Mouse (Mus musculus): ENCODE results near the gene Cks2. TPM values are rescaled to one million over a fixed set of nuclear protein-coding genes. Genes with fewer than 3 reads are reported as not detected.
"Not testable (repeated sequence)": the region's sequence is repeated elsewhere in the genome, so short reads cannot be mapped to it uniquely, and the experiment has no call there.

Gene Cks2
- polyA plus RNA-seq, 1 experiment = 258 TPM

DNA sequence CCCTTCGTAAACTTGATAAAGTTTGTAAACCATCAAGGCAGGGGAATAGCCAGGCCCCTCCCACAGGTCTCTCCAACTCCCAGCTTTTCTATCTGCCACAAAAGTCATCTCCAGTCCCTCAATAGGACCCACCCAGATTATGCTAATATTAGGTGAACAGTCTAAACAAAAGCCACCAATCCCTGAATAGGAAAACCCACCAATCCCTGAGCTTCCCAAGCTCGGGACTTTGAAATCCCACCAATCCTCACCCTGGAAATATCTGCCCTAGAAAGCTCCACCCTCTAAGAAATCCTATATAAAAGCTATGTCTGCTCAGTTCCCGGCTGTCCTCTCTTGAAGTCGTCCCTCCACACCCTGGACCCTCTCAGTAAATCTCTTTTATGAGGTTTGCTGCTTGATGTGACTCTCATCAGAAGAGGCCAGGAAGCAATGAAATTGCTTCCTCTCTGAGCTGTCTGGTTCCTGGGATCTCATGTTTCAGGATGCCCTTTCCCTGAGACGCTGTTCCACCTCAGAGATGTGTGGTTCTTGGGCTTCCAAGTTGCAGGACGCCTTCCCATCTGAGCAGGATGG, 16.7 kb upstream of the Cks2 start:
- Histone ChIP-seq H3K4me3 (replicated peaks; ENCODE audit: control insufficient read depth, low read depth, low read length) (no peak overlapping the region), H3K4me1 (ENCODE audit: control insufficient read depth, insufficient read depth, low read length) (no peaks in the 10 kb centered on the region), H3K27ac (ENCODE audit: control insufficient read depth, insufficient read depth, low read depth, low read length, poor library complexity) (no peak overlapping the region)
- WGBS = 67% methylated on average over 6 of the region's 6 CpGs
- no peak for TF ChIP-seq CTCF (IDR thresholded peaks at IDR 0.05; ENCODE audit: control insufficient read depth, insufficient read depth, low read length)
- TF ChIP-seq POLR2A (IDR thresholded peaks at IDR 0.05; ENCODE audit: borderline replicate concordance, control insufficient read depth, low read depth, low read length) = no peak

DNA sequence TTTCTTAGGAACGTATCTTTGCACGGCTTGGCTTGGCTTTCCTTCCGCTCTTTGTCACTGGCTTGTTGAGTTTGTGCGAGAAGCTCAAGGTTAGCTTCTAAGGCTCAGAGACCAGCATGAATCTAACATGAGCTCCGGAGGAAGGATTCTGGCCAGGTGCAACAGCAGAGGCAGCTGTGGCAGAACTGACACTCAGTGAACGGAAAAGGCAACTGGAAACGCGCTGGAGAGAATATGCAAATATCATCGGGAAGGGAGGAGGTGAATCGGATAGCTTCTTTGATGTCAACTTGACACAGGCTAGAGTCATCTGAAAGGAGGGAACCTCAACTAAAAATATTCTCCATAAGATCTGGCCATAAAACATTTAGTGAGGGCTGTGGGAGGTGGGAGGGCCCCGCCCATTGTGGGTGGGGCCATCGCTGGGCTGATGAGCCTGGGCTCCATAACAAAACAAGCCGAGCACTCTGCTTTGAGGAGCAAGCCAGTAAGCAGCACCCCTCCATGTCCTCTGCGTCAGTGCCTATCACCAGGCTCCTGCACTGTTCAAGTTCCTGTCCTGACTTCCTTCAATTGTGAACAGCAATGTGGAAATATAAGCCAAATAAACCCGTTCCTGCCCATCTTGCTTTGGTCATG, 13.6 kb upstream of the Cks2 start:
- Histone ChIP-seq H3K27ac (ENCODE audit: control insufficient read depth, insufficient read depth, low read depth, low read length, poor library complexity) (no peak overlapping the region), H3K4me1 (ENCODE audit: control insufficient read depth, insufficient read depth, low read length) (no peaks in the 10 kb centered on the region), H3K4me3 (replicated peaks; ENCODE audit: control insufficient read depth, low read depth, low read length) (no peak overlapping the region)
- TF ChIP-seq CTCF (IDR thresholded peaks at IDR 0.05; ENCODE audit: control insufficient read depth, insufficient read depth, low read length) (no peak), POLR2A (IDR thresholded peaks at IDR 0.05; ENCODE audit: borderline replicate concordance, control insufficient read depth, low read depth, low read length) (no peak)
- 79% methylated on average over 15 of the region's 15 CpGs for WGBS

DNA sequence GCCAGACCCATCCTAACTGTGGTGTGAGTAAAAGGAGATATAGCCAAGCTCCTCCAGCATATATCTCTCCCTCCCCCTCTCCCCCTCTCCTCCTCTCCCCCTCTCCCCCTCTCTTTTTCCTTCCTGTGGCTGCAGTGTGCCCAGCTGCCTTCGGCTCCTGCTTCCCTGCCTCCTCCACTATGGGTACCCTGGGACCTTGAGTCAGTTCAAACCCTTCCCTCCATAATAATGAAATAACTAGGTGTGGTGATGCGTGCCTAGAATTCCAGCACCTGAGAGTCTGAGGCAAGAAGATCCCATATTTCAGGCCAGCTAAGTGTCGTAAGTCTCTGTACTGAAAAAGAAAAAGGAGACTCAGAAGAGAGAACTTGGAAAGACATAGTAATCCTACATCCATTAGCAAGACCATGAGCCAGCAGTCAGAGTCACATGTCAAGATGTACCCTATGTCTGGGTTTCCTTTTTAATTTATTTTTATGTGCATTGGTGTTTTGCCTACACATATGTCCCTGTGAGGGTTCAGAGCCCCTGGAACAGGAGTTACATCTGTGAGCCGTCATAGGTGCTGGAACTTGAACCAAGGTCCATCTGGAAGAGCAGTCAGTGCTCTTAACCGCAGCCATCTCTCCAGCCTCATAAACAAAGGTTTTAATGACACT, 12.3 kb upstream of the Cks2 start:
- WGBS = 76% methylated on average over 5 of the region's 5 CpGs
- Histone ChIP-seq H3K4me3 (replicated peaks; ENCODE audit: control insufficient read depth, low read depth, low read length) (no peak overlapping the region), H3K27ac (ENCODE audit: control insufficient read depth, insufficient read depth, low read depth, low read length, poor library complexity) (no peak overlapping the region), H3K4me1 (ENCODE audit: control insufficient read depth, insufficient read depth, low read length) (no peaks in the 10 kb centered on the region)
- TF ChIP-seq POLR2A (IDR thresholded peaks at IDR 0.05; ENCODE audit: borderline replicate concordance, control insufficient read depth, low read depth, low read length) = no peak
- no peak for TF ChIP-seq CTCF (IDR thresholded peaks at IDR 0.05; ENCODE audit: control insufficient read depth, insufficient read depth, low read length)

DNA sequence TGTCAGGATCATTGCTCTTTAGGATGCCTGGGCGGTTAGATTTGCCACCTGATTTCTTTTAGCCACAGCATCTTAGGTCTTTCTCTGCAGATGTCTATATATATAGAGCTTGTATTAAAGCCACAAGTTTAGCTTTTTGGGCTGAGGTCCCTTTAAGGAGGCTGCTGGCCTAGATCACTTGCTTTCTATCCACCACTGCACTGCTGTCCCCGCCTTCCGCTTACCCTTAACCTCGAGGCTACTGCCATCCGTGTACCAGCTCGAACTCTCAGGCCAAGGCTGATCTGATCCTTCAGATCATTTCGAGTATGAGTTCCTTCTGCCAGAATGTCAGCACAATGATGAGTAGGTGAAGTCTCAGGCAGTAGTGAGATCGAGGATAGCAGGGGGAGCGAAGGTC, 9.6 kb upstream of the Cks2 start:
- H3K4me3 ChIP-seq (replicated peaks; ENCODE audit: control insufficient read depth, low read depth, low read length); H3K27ac ChIP-seq (ENCODE audit: control insufficient read depth, insufficient read depth, low read depth, low read length, poor library complexity); H3K4me1 ChIP-seq (ENCODE audit: control insufficient read depth, insufficient read depth, low read length): not testable (repeated sequence)
- WGBS = 71% methylated on average over 6 of the region's 9 CpGs

DNA sequence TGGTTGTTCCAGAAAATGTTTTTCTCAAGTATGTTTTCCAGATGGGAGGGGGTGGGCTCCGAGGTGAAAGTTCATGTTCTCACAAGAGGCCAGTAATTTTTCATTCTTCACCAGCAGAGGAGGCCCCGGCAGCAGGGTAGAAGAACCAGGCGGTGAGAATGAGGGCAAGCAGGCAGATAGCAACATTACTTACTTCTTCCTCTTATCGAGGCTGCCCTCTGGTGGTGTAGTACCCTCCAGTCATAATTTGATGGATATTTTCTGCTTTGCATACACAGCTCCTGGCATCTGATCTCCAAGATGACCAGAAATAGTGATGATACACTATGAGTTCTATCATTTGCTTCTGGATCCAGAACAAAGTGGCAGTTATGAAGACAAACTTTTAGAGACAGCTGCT, 6.1 kb upstream of the Cks2 start:
- TF ChIP-seq CTCF (IDR thresholded peaks at IDR 0.05; ENCODE audit: control insufficient read depth, insufficient read depth, low read length) (no peak), POLR2A (IDR thresholded peaks at IDR 0.05; ENCODE audit: borderline replicate concordance, control insufficient read depth, low read depth, low read length) (no peak)
- Histone ChIP-seq H3K27ac (ENCODE audit: control insufficient read depth, insufficient read depth, low read depth, low read length, poor library complexity) (peak overlapping the region; percentile 65; the same call in 1 of the 2 replicates), H3K4me3 (replicated peaks; ENCODE audit: control insufficient read depth, low read depth, low read length) (no peak overlapping the region), H3K4me1 (ENCODE audit: control insufficient read depth, insufficient read depth, low read length) (no peaks in the 10 kb centered on the region)
- 51% methylated on average over 4 of the region's 4 CpGs for WGBS

DNA sequence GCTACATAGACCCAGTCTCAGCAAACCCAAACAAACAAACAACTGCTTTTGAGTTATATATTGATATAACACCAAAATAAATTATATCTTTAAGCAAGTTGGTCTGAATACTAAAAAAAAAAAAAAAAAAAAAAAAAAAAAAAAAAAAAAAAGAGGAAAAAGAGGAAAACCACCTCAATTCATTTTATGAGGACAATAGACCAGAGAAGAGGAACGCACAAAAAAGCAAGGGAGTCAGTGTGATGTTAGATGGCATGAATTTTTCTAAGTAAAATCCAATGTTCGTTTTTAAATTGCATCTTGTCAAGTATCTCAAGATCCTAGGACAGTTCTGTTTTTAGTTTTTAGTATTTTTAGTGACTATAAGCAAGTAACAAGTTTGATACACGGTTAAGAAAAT, 3.6 kb upstream of the Cks2 start:
- no peak overlapping the region for H3K4me3 ChIP-seq (replicated peaks; ENCODE audit: control insufficient read depth, low read depth, low read length)
- no peaks in the 10 kb centered on the region for H3K4me1 ChIP-seq (ENCODE audit: control insufficient read depth, insufficient read depth, low read length)
- WGBS = 81% methylated on average over 3 of the region's 3 CpGs
- TF ChIP-seq CTCF (IDR thresholded peaks at IDR 0.05; ENCODE audit: control insufficient read depth, insufficient read depth, low read length) (no peak), POLR2A (IDR thresholded peaks at IDR 0.05; ENCODE audit: borderline replicate concordance, control insufficient read depth, low read depth, low read length) (no peak)
- no peak overlapping the region for H3K27ac ChIP-seq (ENCODE audit: control insufficient read depth, insufficient read depth, low read depth, low read length, poor library complexity)

DNA sequence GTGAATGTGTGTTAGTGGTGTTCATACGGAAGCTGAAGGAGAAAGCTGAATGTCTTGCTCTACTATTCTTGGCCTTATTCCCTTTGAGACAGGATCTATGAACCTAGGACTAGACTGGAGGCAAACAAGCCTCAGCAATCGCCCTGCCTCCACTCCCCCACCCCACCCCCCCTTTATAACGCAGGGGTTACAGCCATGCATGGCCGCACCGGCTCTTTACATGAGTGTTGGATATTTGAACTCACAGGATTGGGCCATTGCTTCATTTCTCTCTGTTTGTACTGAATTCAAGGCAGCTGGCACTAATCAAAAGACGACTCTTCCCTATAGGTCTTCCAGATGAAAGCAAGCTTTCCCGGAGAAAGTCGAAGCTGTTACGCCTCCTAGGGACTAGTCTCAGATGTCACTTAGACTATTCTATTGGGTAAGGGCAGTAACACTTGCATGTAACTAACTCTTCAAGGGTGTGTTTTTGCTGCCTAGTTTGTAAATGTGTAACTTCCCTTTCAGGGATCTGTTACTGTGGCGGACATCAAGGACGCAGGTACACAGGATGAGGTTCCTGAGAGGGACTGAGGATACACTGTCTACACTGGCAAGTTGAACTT, 2.8 kb upstream of the Cks2 start:
- Histone ChIP-seq H3K4me1 (ENCODE audit: control insufficient read depth, insufficient read depth, low read length) (no peaks in the 10 kb centered on the region), H3K27ac (ENCODE audit: control insufficient read depth, insufficient read depth, low read depth, low read length, poor library complexity) (no peak overlapping the region), H3K4me3 (replicated peaks; ENCODE audit: control insufficient read depth, low read depth, low read length) (no peak overlapping the region)
- WGBS = 56% methylated on average over 11 of the region's 11 CpGs
- TF ChIP-seq POLR2A (IDR thresholded peaks at IDR 0.05; ENCODE audit: borderline replicate concordance, control insufficient read depth, low read depth, low read length) = no peak

DNA sequence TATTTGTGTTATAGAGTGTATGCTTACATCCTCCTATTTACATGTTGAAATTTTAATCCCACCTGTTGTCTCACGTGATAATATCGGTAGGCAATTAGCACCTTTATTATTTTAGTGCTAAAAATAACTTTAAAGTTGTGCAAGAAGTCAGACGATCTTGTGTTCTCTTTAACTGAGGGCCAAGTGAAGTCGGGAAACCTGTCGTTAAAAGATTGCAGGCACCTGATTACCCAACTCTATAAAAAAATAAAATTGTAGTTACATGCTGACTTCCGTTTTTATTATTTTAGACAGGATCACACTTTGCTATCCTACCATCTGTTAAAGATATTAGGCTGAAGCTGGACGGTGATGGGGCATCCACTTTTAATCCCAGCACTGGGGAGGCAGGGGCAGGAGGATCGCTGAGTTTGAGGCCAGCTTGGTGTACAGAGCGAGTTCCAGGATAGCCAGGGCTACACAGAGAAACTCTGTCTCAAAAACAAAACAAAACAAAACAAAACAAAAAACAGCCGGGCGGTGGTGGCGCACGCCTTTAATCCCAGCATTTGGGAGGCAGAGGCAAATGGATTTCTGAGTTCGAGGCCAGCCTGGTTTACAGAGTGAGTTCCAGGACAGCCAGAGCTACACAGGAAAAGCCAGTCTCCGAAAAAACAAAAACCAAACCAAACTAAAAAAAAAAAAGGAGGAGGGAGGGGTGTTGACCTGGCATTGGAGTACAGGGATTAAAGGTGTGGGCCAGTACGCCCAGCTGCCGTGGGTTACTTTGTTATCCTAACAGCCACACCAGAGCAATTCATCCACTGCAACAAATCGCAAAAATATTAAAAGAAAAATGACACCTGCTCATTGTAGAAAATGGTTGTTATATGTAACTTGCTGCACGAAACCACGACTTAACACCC, 856 bp upstream of the Cks2 start:
- H3K4me3 ChIP-seq (replicated peaks; ENCODE audit: control insufficient read depth, low read depth, low read length) = peak overlapping the region; percentile 80
- peak overlapping the region; percentile 87 for H3K27ac ChIP-seq (ENCODE audit: control insufficient read depth, insufficient read depth, low read depth, low read length, poor library complexity)
- no peaks in the 10 kb centered on the region for H3K4me1 ChIP-seq (ENCODE audit: control insufficient read depth, insufficient read depth, low read length)
- no peak for TF ChIP-seq CTCF (IDR thresholded peaks at IDR 0.05; ENCODE audit: control insufficient read depth, insufficient read depth, low read length)
- TF ChIP-seq POLR2A (IDR thresholded peaks at IDR 0.05; ENCODE audit: borderline replicate concordance, control insufficient read depth, low read depth, low read length) = no peak
- WGBS = 26% methylated on average over 20 of the region's 20 CpGs

All from bone marrow, adult 2 months (tissue).